Mouse (Mus musculus) embryonic fibroblast, embryonic 13.5 days (primary cell): ENCODE measurements at regions not wholly inside any gene's neighbourhood (a gene's known extent, or its start where the extent isn't known, plus 50 kb on each side); places are given as distances from the start of the nearest gene placed in this dataset.

Experiments
- CTCF ChIP-seq: IDR thresholded peaks from 2 replicates; pipeline ENCODE4 v1.5.1; 2011; ENCODE audit warnings: mild to moderate bottlenecking, control low read depth, low read length, moderate library complexity, borderline replicate concordance; ENCODE audit not compliant: insufficient read depth
- POLR2A ChIP-seq: IDR thresholded peaks from 2 replicates; pipeline ENCODE4 v1.6.1; 2011; ENCODE audit warnings: low read depth, mild to moderate bottlenecking, control low read depth, low read length, moderate library complexity

- TF ChIP-seq POLR2A (no peak), CTCF (no peak)
These were observed 132.1 kb upstream of the Auts2 start for GRCm38 (mm10) chr5:132675261-132675660.
